Mouse (Mus musculus) heart, postnatal 0 days (tissue): ENCODE results near the gene Tbx6.

Source experiments
- CTCF ChIP-seq: IDR thresholded peaks from 2 replicates; pipeline ENCODE4 v1.5.1; 2016; ENCODE audit warnings: antibody characterized with exemption, control low read depth, low read depth
- EP300 ChIP-seq: IDR thresholded peaks from 2 replicates; pipeline ENCODE4 v1.6.1; 2016; ENCODE audit warnings: antibody characterized with exemption, low read depth

- TF ChIP-seq CTCF (no peak), EP300 (no peak)
These were observed 40.3 kb upstream of the Tbx6 start for GRCm38 (mm10) chr7:126740977-126741376.
